Mouse (Mus musculus) adrenal gland, postnatal 25 days (tissue): ENCODE results near the gene Cyp27b1. TPM values are rescaled to one million over a fixed set of nuclear protein-coding genes. Genes with fewer than 3 reads are reported as not detected.
"Not testable (repeated sequence)": the region's sequence is repeated elsewhere in the genome, so short reads cannot be mapped to it uniquely, and the experiment has no call there.

Experiments
- DNase-seq: peaks from one replicate; pipeline ENCODE4 v3.0.0; 2021; ENCODE audit warnings: mixed read lengths
- total RNA-seq: library from RNA; stranded (reverse); gene quantifications from 2 replicates; pipeline ENCODE4 v1.2.3, GENCODE M21; 2021

Gene Cyp27b1
- total RNA-seq, 1 experiment from 2014 or later = 0.33 TPM

DNA sequence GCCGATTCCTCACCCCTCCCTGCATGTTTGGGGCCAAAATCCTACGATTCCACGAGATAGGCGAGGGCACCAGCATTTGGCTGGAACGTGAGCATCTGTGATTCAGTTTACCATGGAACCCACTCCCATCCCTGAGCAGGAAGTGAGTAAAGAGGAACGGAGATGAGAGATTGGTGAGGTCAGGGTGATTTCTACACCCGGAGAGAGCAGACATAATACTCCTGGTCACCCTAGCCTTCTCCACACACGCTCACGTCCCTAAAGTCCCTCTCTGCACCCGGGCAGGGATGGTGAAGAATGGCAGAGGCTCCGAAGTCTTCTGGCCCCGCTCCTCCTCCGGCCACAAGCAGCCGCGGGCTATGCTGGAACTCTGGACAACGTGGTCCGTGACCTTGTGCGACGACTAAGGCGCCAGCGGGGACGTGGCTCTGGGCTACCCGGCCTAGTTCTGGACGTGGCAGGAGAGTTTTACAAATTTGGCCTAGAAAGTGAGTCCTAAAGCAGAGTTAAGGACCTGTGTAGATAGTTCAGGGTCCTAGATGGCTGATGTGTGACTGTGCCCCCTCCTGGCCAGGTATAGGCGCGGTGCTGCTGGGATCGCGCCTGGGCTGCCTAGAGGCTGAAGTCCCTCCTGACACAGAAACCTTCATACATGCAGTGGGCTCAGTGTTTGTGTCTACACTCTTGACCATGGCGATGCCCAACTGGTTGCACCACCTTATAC, 1.5 kb downstream of the Cyp27b1 start:
- peak; percentile 20 for DNase-seq

DNA sequence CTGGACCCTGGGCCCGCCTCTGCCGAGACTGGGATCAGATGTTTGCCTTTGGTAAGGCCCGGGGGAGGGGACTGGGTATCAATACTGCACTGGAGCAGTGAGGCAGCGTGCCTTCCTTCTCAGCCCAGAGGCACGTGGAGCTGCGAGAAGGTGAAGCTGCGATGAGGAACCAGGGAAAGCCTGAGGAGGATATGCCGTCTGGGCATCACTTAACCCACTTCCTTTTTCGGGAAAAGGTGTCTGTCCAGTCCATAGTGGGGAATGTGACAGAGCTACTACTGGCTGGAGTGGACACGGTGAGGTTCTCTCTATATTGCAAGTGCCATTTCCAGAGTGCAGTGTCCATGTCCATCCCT, 2.0 kb downstream of the Cyp27b1 start:
- no peak for DNase-seq

DNA sequence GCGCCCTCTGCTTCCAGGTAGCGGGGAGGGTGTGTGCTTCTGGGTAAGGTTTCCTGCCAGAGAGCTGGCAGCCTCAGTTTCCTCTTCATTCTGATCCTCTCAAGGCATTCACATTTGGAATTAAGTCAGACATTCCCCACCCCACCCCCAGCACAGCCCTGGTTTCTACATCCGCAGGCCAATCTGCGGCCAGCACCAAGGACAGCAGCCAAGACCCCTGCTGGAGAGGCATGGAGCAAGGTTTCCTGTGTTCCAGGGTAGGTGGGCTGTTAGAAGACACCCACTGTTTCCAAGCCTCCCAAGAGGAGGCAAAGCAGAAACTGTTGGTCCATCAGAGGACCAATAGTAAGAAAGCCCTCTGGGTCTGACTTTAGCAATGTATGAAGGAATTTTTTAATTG, 6.6 kb downstream of the Cyp27b1 start:
- no peak for DNase-seq

DNA sequence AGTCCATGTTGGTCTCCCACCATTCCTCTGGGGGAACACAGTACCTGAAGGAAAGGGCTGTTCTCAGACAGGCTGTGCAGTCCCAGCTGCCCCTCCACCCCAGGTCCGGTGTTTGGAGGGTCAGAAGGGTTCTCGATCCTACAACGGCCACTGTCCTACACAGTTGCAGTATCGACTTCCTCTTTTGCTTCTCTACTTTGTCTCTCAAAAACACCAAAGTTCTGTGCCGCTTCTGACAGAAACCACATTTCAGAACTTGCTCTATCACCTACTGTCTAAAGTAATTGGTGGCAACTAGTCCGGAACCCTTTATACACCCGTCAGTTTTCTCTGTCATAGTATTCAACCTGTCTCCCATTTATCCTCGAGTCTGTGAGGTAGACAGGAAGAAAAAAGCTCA, 7.4 kb downstream of the Cyp27b1 start:
- no peak for DNase-seq

DNA sequence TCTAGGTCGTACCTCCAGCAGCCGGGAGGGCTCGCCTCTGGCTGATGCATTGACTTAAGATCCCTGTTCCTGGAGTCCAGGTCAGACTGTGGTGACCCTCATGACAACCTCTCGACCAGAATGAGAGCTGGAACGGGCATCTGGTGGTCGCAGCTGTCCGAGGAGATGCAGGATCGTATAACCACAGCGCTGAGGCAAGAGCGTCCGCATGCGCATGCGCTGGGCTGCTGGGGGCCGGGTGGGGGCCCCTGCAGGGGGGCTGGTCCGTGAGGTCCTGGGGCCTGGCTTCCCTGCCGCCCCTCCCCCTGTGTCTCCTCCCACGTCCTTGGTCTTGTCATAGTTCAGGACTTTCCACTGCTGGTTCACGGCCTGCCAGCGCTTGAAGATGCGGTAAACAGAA, 8.4 kb downstream of the Cyp27b1 start:
- DNase-seq = no peak

DNA sequence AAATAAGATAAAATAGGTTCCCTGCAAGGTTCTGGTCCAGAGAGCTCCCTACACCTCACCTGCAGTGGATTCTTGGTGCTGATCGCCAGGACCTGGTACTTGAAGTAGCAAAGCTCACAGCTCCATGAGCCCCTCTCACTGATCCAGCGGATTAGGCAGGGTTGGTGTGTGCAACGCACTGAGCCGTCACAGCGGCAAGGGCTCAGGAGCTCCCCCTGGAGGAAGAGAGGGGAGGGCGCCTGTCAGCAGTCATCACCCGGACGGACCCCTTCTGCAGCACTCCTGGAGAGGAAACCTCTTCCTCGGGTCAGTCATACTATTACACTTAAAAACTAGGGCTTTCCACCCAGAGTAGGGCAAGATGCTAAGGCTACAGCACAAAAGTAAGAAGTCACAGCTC, 10.1 kb downstream of the Cyp27b1 start:
- DNase-seq = peak; percentile 80

DNA sequence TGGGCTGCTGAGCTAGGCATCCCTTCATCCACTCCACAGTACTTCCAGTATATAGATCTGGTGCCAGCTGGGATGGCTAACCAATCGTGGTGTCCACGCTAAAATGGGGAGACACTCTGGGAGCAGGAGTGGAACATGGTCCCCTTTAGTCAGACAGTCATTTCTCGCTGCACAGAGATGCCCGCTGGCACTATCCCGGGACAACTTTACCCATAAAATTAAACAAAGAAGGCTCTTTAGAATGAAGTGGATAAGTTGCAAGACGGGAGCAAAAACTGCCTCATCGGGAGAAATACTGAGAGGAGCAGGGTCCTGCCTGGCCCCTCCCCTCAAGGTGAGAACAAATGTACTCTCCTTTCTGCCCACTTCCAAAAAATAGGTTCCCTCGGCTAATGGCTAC, 10.7 kb downstream of the Cyp27b1 start:
- no peak for DNase-seq

DNA sequence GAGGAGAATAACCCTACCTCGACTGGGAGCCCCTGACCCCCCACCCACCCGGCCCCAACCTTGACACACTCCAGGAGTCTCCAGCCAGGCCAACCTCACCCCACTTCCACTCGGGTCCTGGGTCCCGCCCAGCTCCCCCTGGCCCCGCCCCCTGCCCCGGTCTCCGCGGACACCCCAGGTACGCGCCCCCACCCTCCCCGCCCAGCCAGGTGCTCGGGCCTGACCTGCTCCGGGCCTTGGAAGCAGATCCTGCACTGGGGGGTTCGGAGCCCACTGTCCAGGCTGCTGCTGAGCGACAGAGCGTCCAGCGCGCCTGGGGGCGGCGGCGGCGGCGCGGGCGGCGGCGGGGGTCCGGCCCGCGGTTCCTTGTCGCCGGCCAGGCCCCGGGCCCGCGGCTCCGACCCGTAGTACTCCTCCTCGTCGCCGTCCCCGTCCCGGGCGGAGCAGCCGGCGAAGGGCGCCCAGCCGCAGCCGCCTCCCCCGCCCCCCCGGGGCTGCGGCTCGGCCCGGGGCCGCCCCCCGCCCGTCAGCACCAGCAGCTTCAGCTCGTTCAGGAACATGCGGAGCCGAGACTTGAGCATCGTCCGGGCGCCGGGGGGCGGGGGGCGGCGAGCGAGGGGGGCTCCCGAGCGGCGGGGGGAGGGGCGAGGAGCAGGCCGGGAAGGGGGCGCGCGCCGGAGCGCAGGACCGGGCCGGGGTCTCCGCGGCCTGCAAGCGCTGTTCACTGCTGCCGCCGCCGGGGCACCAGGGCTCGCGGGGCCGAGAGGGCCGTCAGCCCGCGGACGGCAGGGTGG, 11.3 kb downstream of the Cyp27b1 start:
- peak; percentile 26 for DNase-seq

DNA sequence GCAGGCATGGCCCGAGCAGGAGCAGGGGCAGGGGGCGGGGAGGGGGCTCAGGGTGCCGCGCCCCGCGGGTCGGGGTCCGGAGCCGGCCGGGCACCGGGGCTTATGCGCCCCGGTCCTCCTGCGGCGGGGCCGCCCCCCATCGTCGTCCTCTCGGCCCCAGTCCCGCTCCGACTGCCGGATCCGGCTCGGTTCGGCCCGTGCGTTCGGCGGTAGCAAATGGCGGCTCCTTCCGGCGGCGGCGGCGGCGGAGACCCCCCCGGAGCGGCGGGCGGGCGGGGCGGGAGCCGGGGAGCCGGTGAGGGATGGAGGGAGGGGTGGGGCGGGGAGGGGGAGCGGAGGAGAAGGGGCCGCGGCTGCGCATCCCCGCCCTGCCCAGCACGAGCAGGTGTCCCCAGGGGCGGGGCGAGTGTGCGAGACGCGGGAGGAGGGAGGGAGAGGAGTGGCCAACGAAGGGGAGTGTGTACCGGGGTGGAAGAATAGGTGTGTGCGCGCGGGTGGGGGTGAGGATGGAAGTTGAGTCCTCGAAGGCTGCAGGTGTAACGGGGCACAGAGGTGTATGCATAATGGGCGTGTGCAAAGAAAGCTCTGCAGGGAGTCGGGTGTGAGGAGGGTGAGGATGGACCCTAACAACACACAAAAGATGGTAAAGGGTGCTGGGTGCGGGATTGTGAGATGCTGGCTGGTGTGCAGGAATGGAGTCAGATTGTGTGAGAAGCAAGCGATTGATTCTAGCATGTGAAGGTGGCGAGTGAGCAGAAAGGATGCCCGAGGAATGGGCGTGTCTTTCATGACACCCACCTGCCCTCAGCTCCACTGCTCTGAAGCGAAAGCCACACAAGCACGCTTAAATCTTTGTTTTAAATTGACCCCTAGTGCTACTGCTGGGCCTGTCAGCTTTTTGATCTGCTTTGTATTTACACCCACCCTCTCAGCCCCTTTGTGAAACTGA, 12.2 kb downstream of the Cyp27b1 start, which contains the start of gene March9:
Gene March9 (minus strand): TSS at position 217 of the 949 bp plus-strand sequence.
- peak; percentile 83 for DNase-seq

DNA sequence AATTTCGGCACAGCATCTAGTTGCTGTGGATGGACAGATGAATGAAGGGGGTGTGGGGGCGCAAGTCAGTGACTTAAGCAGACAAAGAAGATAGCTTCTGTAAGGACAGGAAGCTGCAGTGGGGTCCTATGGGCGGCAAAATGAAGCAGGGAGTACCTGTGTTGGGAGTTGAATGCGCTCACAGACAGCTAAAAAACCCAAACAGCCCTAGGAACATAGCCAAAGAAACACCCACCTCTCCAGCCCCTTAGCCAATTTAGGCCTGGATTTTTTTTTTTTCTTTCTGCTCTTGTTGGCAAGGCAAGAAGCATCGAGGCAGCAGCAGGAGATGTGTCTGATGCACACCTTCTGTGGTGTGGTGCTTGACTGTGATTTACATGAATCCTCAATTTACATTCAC, 13.0 kb downstream of the Cyp27b1 start:
- DNase-seq = no peak

DNA sequence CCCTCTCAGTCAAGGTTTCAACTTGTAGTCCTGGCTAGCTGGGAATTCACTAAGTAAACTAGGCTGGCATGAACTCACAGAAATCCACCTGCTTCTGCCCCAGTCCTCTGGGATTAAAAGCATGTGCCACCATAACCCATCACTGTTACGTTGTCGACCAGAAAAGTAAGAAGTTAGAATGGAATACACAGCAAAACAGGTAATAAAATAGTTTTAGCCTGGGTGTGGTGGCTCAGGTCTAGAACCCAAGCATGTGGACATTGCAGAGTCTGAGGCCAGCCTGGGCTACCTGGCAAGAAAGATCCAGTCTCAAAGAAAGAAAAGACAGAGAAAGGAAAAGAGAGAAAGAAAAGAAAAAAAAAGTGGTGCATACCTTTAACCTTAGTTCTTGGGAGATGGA, 13.5 kb downstream of the Cyp27b1 start:
- no peak for DNase-seq

DNA sequence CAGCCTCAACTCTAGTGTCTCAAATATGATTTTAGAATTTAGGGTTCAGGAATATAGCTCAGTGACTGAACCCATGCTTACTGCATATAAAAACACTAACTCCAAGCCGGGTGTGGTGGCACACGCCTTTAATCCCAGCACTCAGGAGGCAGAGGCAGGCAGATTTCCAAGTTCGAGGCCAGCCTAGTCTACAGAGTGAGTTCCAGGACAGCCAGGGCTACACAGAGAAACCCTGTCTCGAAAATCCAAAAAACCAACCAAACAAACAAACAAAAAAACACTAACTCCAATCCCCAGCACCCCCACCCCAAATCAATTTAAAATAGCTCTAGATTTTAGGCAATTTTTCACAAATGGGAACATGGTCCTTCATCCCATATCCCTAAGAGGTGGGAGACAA, 14.1 kb downstream of the Cyp27b1 start:
- not testable (repeated sequence) for DNase-seq

DNA sequence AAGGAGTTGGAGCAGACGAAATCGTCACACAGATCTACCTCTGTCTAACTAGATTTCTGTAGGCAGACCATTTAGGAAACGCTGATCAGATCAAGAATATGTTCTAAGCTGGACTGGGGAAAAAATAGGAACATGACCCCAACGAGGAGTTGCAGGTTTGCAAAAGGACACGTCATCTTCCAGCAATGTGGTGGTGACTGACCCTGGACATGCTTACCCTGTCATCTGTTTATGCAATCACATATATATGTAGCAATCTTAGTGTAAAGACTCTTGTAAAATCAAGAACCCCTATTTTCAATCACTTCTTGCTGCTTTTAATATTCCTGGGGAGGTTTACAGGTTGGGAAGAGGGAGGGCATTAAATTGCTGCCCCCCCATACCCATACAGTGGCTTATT, 14.5 kb downstream of the Cyp27b1 start:
- no peak for DNase-seq

DNA sequence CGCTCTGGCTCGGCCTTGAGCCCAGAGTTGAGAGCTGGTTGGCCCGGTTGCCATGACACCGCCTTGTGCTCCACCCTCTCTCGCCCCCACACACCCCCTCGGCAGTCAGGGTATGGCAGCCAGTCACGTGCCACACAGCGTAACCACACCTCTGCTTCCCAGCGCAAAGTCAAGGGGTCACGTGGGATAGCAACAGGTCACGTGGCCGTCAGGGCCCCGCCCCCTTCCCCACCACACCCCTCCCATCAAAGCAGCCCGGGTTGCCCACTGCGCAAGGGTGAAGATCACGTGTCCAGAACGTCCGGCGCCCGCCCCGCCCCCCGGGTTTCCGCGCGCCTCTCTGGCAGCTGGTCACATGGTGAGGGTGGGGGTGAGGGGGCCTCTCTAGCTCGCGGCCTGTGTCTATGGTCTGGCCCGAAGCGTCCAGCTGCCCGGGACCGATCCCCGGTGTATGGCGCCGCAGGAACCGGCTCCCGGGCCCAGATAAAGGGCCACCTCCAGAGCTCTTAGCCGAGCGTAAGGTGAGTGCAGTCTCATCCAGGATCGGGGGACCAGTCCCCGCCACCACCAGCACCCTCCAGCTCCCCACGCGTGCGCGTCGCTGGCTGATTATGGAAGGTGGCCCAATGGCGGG, 15.3 kb downstream of the Cyp27b1 start, which contains the start of gene Cdk4:
Gene Cdk4 (plus strand): TSS at position 296 of the 634 bp plus-strand sequence.
- DNase-seq = peak; percentile 99

DNA sequence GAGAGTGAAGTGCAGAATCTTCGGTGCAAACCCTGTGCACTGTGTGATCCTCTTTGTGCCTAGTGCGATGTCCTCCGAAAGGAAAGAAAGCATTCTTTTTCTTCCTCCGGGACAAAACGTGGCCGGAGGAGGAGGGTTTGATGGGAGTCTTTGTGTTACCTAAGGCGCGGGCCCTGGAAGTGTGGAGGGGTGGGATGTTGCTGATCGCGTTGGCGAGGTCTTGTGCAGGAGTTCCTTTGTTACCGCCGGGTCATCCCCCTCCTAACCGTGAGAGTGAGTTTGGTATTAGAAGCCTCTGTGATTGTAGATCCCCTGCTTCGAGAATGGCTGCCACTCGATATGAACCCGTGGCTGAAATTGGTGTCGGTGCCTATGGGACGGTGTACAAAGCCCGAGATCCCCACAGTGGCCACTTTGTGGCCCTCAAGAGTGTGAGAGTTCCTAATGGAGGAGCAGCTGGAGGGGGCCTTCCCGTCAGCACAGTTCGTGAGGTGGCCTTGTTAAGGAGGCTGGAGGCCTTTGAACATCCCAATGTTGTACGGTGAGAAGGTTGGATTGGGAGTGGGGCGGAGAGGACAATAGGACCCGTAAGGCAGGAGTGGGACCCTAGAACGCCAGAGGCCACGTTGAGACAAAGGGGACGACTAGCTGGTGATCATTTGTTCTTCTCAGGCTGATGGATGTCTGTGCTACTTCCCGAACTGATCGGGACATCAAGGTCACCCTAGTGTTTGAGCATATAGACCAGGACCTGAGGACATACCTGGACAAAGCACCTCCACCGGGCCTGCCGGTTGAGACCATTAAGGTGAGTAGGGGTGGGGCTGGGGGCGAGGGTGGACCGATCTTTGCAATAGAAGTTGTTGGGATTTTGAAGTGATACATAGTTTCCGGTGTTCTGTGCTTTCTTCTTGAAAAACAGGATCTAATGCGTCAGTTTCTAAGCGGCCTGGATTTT, 16.1 kb downstream of the Cyp27b1 start:
- DNase-seq = no peak

DNA sequence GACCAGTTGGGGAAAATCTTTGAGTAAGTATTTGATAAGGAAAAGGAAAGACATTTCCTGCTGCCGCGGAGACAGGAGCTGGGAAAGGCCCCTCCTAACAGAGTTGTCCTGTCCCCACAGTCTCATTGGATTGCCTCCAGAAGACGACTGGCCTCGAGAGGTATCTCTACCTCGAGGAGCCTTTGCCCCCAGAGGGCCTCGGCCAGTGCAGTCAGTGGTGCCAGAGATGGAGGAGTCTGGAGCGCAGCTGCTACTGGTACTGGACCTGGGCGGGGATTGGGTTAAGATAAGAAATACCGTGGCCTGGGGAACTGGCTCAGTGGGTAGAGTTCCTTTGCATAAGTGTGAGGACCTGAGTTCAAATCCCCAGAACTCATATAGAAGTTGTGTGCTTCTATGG, 17.9 kb downstream of the Cyp27b1 start:
- no peak for DNase-seq

DNA sequence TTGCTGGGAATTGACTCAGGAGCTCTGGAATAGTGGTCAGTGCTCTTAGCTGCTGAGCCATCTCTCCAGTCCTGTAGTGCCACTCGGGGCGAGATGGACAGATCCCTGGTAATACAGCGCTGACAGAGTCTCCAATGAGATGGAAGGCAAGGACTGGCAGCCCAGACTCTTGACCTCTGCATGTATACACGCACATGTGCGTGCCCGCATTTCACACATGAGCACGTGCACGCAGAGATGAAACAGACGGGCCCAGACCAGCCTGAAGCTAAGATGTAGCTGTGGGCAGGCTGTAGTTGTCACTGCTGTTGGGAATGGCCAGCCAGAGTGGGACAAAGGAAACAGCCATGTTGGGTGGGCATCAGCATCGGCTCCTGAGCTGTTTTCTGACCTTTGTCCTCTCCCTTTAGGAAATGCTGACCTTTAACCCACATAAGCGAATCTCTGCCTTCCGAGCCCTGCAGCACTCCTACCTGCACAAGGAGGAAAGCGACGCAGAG, 18.5 kb downstream of the Cyp27b1 start:
- DNase-seq = no peak

DNA sequence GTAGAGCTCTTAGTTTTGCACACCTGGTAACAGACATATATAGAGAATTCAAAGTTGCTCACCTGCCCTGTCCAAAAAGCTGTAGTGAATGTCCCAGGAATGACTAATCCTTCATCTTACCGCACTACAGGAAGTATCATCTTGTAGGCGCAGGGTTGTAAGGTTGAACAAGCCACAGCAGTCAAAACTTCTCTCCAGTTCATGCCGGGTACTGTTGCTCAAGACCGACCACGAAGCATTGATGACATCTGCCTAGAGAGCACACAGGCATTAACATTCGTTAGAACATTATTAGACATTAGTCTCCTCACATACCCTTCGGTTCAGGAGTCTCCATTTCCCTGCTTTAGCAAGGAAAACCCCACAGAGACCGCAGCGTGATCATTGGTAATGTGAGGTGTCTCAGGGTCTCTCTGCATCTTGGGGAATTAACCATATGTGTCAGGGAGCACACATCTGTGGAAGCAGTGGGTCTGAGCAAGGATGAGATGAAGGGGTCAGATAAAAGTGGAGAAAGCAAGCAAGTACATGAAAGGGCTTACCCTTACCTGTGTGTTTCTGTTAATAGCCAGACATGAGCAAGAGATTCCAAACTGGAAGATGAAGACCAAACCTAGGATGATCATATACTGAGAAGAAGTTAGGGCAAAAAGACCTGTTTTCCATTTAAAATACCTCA, 20.4 kb downstream of the Cyp27b1 start:
- no peak for DNase-seq

DNA sequence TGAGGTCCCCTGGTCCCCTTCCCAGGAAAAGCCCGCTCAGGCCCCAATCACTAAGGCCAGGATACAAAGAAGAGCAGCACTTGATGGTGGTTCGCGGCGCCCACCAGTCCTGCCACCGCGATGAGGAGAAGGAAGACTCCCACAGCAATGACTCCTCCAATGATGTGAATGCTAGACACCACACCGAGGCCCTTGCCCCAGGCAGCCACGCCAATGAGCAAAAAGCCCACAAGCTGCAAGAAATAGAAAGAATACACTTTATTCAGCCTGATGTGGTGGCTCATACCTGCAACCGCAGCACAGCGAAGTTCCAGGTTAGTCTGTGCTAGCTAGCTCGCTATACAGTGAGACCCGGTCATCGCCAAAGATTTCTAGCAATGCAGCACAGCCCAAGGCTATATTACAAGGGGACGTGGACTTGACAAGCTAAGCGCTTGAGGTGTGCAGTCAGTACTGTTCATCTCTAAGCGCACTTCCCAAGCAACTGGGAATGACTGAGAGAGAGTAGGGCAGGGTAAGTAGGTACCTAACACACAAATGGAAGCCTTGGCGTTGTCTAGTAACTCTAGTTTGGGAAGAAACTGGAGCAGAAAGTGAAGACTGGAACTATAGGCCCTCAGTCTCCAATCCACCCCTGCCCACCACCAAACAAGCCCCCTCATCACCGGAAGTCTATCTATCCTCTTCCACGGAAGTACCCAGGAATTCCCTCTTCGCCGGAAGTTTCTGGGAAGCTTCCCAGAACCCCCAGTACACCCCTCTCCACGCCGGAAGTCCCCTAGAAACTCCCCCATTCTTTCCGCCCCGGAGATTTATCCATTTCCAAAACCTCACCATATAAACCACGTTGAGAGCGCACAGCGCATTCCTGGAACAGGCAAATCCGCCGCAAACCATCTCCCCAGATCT, 21.5 kb downstream of the Cyp27b1 start:
- no peak for DNase-seq
